Mouse (Mus musculus): ENCODE measurements around the gene Hivep3.

Gene Hivep3

GRCm38 (mm10) chr4:120124656-120125055 lies 391.1 kb downstream of the Hivep3 start:
- no peak for DNase-seq

GRCm38 (mm10) chr4:120126047-120126446 lies 392.5 kb downstream of the Hivep3 start:
- DNase-seq, result no peak

- DNase-seq, result no peak
These were observed 393.7 kb downstream of the Hivep3 start for GRCm38 (mm10) chr4:120127333-120127732.

DNA sequence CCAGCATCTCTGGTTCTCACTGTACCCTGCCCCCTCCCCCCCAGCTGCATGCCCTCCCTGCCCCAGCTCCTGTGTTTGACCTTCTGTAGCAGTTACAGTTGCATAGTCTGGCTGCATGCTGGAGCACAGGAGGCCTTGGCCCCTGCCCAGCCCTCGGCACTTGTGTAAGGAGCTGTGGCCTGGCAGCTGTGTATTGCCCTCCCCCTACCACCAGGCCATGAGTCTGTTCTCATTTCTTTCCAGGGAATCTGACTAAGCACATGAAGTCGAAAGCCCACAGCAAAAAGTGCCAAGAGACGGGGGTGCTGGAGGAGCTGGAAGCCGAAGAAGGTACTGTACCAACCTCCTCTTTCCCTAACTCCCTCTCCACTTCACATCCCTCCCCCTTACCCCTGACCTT lies 394.4 kb downstream of the Hivep3 start:
- DNase-seq, result no peak

DNA sequence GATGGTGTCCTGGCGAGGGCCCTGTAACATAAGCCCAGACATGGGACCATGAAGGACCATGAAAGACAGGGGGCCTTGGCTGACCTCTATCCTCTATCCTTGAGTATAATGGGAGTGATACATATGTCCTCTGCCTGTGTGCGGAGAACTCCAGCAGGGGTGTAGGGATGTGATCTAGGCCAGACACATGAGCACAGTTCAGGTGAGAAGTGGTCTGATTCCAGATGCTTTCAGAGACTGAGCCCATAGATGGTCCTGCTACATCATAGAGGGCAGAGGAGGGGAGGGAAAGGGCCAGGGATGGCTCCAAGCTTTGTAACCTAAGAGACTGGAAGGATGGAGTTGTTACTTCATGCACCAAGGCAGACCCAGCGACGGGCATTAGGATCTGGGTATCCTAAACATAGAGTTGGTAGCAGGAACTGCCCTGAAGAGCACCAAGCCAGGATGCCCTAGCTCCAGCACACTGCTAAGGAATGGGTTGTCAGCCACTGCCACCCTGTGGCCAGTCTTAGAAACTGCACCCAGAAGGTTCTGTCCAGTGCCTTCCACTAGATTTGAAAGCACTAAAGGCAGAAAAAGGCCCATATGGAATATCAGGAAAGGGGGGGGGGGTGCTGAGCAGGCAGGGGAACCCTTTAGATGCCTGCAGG lies 395.8 kb downstream of the Hivep3 start:
- peak in 1 of 2 experiments; percentile 22 for DNase-seq

DNA sequence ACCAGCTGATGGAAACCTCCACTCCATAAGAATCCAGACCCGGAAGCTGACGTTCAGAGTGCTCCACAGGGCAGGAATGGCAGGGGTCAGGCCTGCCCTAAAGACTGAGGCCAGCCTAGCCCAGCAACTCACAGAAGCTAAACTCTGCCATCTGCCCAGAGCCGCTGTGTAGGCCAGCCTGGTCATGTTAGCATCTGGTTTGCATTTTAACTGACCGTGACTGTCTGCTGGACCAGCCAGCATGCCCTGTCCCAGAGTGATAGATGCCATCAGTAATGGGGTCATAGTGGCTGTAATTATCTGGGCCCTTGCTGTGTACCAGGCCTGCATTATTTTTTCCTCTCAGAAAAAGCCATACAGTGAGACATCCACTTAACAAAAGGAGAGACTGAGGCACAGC lies 397.3 kb downstream of the Hivep3 start:
- DNase-seq, result no peak

DNA sequence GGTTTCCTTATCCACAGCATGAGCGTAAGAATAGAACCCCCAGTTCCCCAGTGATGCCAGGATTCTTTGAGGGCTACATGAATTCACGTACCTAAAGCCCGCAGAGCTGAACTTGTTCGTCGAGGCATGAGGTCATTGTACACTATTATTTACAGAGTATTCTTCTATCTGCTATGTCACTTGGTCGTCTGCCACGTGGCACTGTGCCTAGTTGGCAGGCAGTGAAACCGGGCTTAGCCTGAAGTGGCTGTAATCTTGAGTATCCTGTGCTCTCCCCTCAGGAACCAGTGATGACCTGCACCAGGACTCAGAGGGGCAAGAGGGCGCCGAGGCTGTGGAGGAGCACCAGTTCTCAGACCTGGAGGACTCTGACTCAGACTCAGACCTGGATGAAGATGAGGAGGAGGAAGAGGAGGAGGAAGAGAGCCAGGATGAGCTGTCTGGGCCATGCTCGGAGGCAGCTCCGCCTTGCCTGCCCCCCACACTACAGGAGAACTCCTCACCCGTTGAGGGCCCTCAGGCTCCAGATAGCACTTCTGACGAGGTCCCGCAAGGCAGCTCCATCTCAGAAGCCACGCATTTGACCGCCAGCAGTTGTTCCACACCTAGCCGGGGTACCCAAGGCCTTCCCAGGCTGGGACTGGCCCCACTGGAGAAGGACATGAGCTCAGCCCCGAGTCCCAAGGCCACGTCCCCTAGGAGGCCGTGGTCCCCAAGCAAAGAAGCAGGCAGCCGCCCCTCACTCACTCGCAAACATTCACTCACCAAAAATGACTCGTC lies 398.0 kb downstream of the Hivep3 start:
- DNase-seq, result no peak

- no peak for DNase-seq
These were observed 400.6 kb downstream of the Hivep3 start for GRCm38 (mm10) chr4:120134223-120134622.

- no peak for DNase-seq
These were observed 408.2 kb downstream of the Hivep3 start for GRCm38 (mm10) chr4:120141810-120142209.

- no peak for DNase-seq
These were observed 409.3 kb downstream of the Hivep3 start for GRCm38 (mm10) chr4:120142905-120143304.

DNA sequence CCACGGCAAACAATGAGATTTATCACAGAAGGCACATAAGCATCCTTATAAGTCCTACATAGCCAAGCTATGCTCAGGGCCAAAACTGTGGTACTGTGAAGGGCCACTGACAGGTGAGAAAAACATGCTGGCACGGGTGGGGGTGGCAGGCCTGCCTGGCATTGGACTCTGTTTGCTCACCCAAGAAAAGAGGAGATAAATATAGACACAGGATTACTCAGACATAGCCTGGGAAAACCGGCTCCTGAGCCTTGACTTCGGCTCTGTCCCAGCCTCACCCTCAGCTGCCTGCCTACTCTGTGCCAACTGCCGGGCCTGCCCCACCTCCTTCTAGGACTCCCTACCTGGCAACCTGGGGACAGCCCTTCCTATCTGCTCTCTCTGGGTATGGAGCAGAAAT lies 410.8 kb downstream of the Hivep3 start:
- no peak for DNase-seq

- no peak for DNase-seq
These were observed 412.3 kb downstream of the Hivep3 start for GRCm38 (mm10) chr4:120145931-120146330.

DNA sequence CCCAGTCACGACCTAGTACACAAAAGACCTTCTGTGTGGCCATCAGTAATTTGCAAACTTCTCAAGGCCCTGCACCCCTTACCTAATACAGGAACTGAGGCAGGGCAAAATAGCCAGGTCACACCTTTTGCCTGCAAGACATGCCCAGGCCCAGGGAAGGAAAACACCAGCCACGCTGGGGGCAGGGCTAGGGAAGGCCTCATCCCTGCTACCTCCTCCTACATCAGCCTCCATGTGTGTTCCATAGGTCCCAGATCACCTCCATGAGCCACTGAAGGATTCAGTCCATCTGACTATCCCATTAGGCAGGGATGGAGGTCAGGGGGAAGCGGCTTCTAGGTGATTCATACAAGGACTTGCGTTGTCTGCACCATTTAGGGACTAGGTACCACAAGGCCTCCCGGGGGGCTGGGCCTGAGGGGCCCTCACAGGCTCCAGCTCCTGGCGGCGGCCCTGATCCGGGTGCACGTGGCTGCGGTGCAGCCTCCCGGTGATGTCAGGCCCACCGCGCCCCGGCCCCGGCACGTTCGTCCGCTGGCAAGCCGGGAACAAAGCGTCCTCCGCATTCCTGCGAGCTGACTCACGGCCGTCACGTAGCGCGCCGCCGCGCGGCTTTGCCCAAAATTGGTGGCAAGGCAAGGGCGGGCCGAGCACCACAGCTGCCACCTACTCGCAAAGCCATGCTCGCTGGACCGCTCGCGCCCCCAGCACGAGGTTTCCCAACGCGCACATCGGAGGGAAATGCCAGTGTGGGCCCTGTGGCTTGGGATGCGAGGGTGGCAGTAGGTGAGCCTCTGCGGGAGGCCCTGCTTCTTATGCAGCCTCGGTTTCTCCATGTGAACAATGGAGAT lies 414.9 kb downstream of the Hivep3 start:
- peak in 1 of 2 experiments; percentile 18 for DNase-seq

DNA sequence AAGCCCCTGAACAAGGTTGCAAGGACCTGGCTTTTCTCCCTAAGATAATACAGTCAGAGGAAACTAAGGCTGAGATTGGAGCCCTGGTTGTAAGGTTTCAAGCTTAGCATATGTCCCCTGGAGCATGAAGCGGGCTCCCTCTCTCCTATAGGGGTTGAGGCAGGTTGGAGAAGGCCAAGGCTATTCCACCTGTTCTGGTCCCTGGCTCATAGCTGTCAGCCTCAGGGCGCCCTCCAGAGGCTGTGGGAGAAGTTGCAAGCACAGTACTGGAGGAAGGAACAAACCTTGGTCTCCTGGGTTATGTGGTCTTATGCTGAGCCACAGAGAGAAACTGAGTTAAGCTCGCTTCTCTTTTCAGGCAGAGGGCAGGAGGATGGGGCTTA lies 415.5 kb downstream of the Hivep3 start:
- no peak for DNase-seq

DNA sequence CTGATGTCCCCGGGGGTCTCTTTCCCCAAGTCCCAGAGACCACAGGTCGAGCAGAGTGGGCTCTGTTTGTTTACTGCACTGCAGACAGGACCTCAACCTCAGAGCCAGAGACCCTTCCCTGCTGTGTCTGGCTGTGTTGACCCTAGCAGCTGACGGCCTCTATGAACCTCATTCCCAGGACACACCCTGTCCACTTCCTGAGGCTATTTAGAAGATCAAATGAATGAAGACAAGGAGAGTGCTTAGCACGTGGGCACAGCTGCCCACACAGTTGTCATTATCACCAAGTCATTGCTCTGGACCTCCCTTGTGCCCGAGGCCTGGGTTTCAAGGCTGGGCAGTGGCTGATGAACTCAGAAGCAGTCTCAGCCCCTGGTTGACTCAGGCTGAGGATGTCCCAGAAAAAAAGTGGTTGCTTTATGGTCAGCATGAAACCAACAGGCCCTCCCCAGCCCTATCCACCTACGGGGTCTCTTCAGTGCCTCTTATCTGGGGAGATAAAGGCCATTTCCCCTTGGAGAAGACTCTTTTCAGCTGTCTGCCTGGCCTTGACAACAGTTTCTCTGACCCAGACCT lies 416.8 kb downstream of the Hivep3 start:
- no peak for DNase-seq

GRCm38 (mm10) chr4:120151906-120152305 lies 418.3 kb downstream of the Hivep3 start:
- no peak for DNase-seq

GRCm38 (mm10) chr4:120152648-120153047 lies 419.1 kb downstream of the Hivep3 start:
- no peak for DNase-seq

- DNase-seq, result no peak
These were observed 420.2 kb downstream of the Hivep3 start for GRCm38 (mm10) chr4:120153736-120154135.

GRCm38 (mm10) chr4:120158714-120159310 lies 425.2 kb downstream of the Hivep3 start:
- no peak for DNase-seq

DNA sequence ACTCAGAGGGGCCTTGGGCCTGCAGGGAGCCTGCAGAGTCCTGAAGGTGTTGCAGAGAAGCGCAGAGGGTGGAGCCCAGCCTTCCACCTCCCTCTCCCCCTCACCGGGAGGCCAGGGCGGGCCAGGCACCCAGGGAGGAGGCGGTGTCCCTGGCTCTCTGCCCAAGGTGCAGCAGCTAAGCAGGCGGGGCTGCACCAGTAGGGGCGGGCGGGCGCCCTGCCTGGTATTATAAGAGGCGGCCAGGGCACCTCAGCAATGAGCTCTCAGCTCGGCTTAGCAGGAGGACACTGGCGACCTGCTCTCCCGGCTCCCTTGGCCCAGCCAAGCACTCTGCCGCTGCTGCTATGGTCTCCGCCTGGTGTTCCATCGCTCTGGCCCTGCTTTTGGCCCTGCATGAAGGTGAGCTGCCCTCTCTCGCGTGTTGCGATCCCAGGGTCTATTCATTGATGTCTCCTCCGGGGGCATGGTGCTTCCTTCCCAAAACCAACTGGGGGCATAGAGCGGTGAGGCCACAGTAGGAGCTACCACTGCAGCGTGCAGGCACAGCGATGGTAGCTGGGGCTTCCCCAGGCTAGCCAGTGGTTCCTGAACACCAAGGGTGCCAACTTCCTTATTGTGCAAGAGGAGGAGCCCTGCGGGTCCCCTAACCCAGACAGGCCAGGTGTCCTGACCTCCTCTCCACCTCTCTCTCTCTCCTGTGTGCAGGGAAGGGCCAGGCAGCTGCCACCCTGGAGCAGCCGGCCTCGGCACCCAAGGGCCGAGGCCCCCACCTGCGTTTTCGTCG lies 427.8 kb downstream of the Hivep3 start, which contains the start of gene Edn2:
Edn2 (plus strand) TSS at position 41 of the 784 bp plus-strand sequence.
- DNase-seq, result no peak

DNA sequence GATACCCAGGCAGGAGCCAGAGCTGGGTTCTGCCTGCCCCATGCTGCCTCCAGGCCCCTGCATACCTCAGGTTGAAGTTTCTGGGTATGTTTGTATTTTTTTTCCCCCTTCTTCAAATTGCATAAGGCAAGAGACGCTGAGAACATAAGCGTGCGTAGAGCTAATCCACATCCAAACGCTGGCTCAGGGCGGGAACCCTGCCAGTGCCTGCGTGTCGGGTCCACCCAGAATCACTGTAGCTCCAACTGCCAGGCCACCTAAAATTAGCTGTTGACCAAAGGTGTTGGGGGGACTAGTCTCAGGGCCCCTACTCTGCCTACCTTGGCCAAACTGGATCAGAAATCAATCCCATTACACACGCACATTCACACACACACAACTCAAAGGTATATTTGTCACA lies 429.0 kb downstream of the Hivep3 start:
- no peak for DNase-seq

DNA sequence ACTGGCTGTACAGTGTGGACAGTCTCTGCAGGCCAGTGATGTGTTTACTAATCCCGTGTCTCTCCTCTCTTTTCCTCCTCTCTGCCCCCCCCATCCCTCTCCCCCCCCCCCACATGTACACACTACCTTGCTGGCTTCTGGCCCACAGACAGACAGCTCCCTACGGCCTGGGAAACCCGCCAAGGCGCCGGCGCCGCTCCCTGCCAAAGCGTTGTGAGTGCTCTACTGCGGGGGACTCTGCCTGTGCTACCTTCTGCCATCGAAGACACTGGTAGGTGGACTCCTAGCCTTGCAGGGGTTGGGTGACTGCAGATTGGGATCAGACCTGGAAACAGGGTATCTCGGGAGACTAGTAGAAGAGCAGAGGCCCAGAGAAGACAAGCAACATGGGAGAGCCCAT lies 429.7 kb downstream of the Hivep3 start:
- DNase-seq, result no peak

All from thymus, adult 18-20 months (tissue).